Mouse (Mus musculus) forebrain, embryonic 16.5 days (tissue): ENCODE results near the gene Gm10720. TPM values are rescaled to one million over a fixed set of nuclear protein-coding genes. Genes with fewer than 3 reads are reported as not detected.
"Not testable (repeated sequence)": the region's sequence is repeated elsewhere in the genome, so short reads cannot be mapped to it uniquely, and the experiment has no call there.

Source experiments
- ATAC-seq: fragments of 200-750 bp; cut with Nextera tagmentation; 2 replicates; pipeline ENCODE4 v1.8.0; 2017; ENCODE audit warnings: mild to moderate bottlenecking, moderate library complexity
- H3K27ac ChIP-seq: fragments of 300-500 bp; sonication (generic); 2 replicates; pipeline ENCODE4 v1.5.1; 2014; ENCODE audit warnings: low read length, control low read depth
- H3K27me3 ChIP-seq: fragments of 300-500 bp; sonication (generic); replicated peaks from 2 replicates; pipeline ENCODE4 v1.6.1; 2014; ENCODE audit warnings: low read length; ENCODE audit not compliant: control insufficient read depth, insufficient read depth
- H3K36me3 ChIP-seq: fragments of 300-500 bp; sonication (generic); 2 replicates; pipeline ENCODE4 v1.6.1; 2014; ENCODE audit not compliant: control insufficient read depth, insufficient read depth
- H3K4me1 ChIP-seq: fragments of 300-500 bp; sonication (generic); replicated peaks from 2 replicates; pipeline ENCODE4 v1.6.1; 2014; ENCODE audit warnings: low read length; ENCODE audit not compliant: control insufficient read depth, insufficient read depth
- H3K4me2 ChIP-seq: fragments of 300-500 bp; sonication (generic); 2 replicates; pipeline ENCODE4 v1.6.1; 2014; ENCODE audit warnings: mild to moderate bottlenecking, low read length, control low read depth
- H3K4me3 ChIP-seq: fragments of 300-500 bp; sonication (generic); replicated peaks from 2 replicates; pipeline ENCODE4 v1.5.1; 2014; ENCODE audit warnings: mild to moderate bottlenecking, low read length, control low read depth
- H3K9ac ChIP-seq: fragments of 300-500 bp; sonication (generic); replicated peaks from 2 replicates; pipeline ENCODE4 v1.6.1; 2014; ENCODE audit warnings: low read depth, low read length, control low read depth
- H3K9me3 ChIP-seq: fragments of 300-500 bp; sonication (generic); 2 replicates; pipeline ENCODE4 v1.6.1; 2016; ENCODE audit warnings: low read length; ENCODE audit not compliant: control insufficient read depth
- WGBS: fragments of 180-500 bp; shearing (Covaris S2); extraction: QIAGEN DNeasy Blood & Tissue Kit; methylation state at CpG from one replicate; pipeline ENCODE4 v1.1.7; 2014; 5-methylcytosine and 5-hydroxymethylcytosine counted together
- polyA plus RNA-seq: library from polyadenylated mRNA; unstranded; fragments of >200 nt; fragmentation: Nextera tagmentation; extraction: Ambion mirVana; gene quantifications from 2 replicates; pipeline ENCODE4 v1.2.1, GENCODE M21; 2015

Gene Gm10720
- polyA plus RNA-seq, 1 experiment from 2014 or later: not detected

DNA sequence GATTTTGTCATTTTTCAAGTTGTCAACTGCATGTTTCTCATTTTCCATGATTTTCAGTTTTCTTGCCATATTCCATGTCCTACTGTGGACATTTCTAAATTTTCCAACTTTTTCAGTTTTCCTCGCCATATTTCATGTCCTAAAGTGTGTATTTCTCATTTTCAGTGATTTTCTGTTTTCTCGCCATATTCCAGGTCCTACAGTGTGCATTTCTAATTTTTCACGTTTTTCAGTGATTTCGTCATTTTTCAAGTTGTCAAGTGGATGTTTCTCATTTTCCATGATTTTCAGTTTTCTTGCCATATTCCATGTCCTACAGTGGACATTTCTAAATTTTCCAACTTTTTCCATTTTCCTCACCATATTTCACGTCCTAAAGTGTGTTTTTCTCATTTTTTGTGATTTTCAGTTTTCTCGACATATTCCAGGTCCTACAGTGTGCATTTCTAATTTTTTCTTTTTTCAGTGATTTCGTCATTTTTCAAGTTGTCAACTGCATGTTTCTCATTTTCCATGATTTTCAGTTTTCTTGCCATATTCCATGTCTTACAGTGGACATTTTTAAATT lies 3.3 kb upstream of the Gm10720 start:
- H3K4me1 ChIP-seq, H3K4me3 ChIP-seq, H3K9ac ChIP-seq, ATAC-seq, H3K9me3 ChIP-seq, H3K4me2 ChIP-seq, H3K27ac ChIP-seq, H3K36me3 ChIP-seq, H3K27me3 ChIP-seq: not testable (repeated sequence)
- 85% methylated on average over 2 of the region's 7 CpGs for WGBS

DNA sequence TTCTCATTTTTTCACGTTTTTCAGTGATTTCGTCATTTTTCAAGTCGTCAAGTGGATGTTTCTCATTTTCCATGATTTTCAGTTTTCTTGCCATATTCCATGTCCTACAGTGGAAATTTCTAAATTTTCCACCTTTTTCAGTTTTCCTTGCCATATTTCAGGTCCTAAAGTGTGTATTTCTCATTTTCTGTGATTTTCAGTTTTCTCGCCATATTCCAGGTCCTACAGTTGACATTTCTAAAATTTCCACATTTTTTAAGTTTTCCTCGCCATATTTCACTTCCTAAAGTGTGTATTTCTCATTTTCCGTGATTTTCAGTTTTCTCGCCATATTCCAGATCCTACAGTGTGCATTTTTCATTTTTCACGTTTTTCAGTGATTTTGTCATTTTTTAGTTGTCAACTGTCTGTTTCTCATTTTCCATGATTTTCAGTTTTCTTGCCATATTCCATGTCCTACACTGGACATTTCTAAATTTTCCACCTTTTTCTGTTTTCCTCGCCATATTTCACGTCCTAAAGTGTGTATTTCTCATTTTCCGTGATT lies 2.6 kb upstream of the Gm10720 start, which contains the start of gene Gm10721:
Gene Gm10721 (plus strand): TSS at position 408 of the 547 bp plus-strand sequence.
- not testable (repeated sequence) for H3K36me3 ChIP-seq, H3K27me3 ChIP-seq, ATAC-seq, H3K9me3 ChIP-seq, H3K4me1 ChIP-seq, H3K9ac ChIP-seq, H3K27ac ChIP-seq, H3K4me3 ChIP-seq, H3K4me2 ChIP-seq
- WGBS: no CpG with 5 or more reads among the region's 11 CpGs

DNA sequence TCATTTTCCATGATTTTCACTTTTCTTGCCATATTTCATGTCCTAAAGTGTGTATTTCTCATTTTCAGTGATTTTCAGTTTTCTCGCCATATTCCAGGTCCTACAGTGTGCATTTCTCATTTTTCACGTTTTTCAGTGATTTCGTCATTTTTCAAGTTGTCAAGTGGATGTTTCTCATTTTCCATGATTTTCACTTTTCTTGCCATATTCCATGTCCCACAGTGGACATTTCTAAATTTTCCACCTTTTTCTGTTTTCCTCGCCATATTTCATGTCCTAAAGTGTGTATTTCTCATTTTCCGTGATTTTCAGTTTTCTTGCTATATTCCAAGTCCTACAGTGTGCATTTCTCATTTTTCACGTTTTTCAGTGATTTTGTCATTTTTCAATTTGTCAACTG lies 442 bp downstream of the Gm10720 start:
- not testable (repeated sequence) for H3K36me3 ChIP-seq, H3K4me1 ChIP-seq, H3K9ac ChIP-seq, H3K9me3 ChIP-seq, H3K27ac ChIP-seq, H3K4me2 ChIP-seq, H3K4me3 ChIP-seq, H3K27me3 ChIP-seq, ATAC-seq
- WGBS: 78% methylated on average over 4 of the region's 6 CpGs

DNA sequence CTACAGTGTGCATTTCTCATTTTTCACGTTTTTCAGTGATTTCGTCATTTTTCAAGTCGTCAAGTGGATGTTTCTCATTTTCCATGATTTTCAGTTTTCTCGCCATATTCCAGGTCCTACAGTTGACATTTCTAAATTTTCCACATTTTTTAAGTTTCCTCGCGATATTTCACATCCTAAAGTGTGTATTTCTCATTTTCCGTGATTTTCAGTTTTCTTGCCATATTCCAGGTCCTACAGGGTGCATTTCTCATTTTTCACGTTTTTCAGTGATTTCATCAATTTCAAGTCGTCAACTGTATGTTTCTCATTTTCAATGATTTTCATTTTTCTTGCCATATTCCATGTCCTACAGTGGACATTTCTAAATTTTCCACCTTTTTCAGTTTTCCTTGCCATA lies 1.7 kb downstream of the Gm10720 start, which contains the start of gene Gm10719:
Gene Gm10719 (plus strand): TSS at position 301 of the 400 bp plus-strand sequence.
- H3K27me3 ChIP-seq, H3K4me3 ChIP-seq, H3K9ac ChIP-seq, H3K36me3 ChIP-seq, H3K9me3 ChIP-seq, ATAC-seq, H3K4me1 ChIP-seq, H3K27ac ChIP-seq, H3K4me2 ChIP-seq: not testable (repeated sequence)
- WGBS: 100% methylated on average over 1 of the region's 9 CpGs

DNA sequence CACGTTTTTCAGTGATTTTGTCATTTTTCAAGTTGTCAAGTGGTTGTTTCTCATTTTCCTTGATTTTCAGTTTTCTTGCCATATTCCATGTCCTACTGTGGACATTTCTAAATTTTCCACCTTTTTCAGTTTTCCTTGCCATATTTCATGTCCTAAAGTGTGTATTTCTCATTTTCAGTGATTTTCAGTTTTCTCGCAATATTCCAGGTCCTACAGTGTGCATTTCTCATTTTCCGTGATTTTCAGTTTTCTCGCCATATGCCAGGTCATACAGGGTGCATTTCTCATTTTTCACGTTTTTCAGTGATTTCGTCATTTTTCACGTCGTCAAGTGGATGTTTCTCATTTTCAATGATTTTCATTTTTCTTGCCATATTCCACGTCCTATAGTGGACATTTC lies 3.5 kb downstream of the Gm10720 start:
- not testable (repeated sequence) for H3K4me2 ChIP-seq, H3K9me3 ChIP-seq, H3K27me3 ChIP-seq, H3K36me3 ChIP-seq, H3K27ac ChIP-seq, H3K9ac ChIP-seq, H3K4me1 ChIP-seq, ATAC-seq, H3K4me3 ChIP-seq
- whole genome bisulfite sequencing: 69% methylated on average over 9 of the region's 9 CpGs

DNA sequence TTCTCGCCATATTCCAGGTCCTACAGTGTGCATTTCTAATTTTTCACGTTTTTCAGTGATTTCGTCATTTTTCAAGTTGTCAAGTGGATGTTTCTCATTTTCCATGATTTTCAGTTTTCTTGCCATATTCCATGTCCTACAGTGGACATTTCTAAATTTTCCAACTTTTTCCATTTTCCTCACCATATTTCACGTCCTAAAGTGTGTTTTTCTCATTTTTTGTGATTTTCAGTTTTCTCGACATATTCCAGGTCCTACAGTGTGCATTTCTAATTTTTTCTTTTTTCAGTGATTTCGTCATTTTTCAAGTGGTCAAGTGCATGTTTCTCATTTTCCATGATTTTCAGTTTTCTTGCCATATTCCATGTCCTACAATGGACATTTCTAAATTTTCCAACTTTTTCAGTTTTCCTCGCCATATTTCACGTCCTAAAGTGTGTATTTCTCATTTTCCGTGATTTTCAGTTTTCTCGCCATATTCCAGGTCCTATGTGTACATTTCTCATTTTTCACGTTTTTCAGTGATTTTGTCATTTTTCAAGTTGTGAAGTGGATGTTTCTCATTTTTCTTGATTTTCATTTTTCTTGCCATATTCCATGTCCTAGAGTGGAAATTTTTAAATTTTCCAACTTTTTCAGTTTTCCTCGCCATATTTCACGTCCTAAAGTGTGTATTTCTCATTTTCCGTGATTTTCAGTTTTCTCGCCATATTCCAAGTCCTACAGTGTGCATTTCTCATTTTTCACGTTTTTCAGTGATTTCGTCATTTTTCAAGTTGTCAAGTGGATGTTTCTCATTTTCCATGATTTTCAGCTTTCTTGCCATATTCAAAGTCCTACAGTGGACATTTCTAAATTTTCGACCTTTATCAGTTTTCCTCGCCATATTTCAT lies 4.6 kb downstream of the Gm10720 start:
- H3K4me1 ChIP-seq, H3K36me3 ChIP-seq, ATAC-seq, H3K4me3 ChIP-seq, H3K27ac ChIP-seq, H3K9me3 ChIP-seq, H3K27me3 ChIP-seq, H3K4me2 ChIP-seq, H3K9ac ChIP-seq: not testable (repeated sequence)
- 75% methylated on average over 11 of the region's 19 CpGs for WGBS

DNA sequence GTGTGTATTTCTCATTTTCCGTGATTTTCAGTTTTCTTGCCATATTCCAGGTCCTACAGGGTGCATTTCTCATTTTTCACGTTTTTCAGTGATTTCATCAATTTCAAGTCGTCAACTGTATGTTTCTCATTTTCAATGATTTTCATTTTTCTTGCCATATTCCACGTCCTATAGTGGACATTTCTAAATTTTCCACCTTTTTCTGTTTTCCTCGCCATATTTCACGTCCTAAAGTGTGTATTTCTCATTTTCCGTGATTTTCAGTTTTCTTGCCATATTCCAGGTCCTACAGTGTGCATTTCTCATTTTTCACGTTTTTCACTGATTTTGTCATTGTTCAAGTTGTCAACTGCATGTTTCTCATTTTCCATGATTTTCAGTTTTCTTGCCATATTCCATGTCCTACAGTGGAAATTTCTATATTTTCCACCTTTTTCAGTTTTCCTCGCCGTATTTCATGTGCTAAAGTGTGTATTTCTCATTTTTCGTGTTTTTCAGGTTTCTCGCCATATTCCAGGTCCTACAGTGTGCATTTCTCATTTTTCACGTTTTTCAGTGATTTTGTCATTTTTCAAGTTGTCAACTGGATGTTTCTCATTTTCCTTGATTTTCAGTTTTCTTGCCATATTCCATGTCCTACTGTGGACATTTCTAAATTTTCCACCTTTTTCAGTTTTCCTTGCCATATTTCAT lies 7.0 kb downstream of the Gm10720 start:
- WGBS: 77% methylated on average over 9 of the region's 13 CpGs
- H3K4me2 ChIP-seq, H3K9me3 ChIP-seq, ATAC-seq, H3K4me3 ChIP-seq, H3K27ac ChIP-seq, H3K36me3 ChIP-seq, H3K27me3 ChIP-seq, H3K9ac ChIP-seq, H3K4me1 ChIP-seq: not testable (repeated sequence)

DNA sequence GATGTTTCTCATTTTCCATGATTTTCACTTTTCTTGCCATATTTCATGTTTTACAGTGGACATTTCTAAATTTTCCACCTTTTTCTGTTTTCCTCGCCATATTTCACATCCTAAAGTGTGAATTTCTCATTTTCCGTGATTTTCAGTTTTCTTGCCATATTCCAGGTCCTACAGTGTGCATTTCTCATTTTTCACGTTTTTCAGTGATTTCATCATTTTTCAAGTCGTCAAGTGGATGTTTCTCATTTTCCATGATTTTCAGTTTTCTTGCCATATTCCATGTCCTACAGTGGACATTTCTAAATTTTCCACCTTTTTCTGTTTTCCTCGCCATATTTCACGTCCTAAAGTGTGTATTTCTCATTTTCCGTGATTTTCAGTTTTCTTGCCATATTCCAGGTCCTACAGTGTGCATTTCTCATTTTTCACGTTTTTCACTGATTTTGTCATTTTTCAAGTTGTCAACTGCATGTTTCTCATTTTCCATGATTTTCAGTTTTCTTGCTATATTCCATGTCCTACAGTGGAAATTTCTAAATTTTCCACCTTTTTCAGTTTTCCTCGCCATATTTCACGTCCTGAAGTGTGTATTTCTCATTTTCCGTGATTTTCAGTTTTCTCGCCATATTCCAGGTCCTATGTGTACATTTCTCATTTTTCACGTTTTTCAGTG lies 8.0 kb downstream of the Gm10720 start, which contains the start of gene Gm10718:
Gene Gm10718 (plus strand): TSS at position 236 of the 673 bp plus-strand sequence.
- not testable (repeated sequence) for H3K27me3 ChIP-seq, H3K4me2 ChIP-seq, H3K9ac ChIP-seq, H3K36me3 ChIP-seq, H3K4me1 ChIP-seq, H3K27ac ChIP-seq, ATAC-seq, H3K9me3 ChIP-seq, H3K4me3 ChIP-seq
- 74% methylated on average over 9 of the region's 13 CpGs for WGBS
